Mouse (Mus musculus) yolk sac, embryonic 10.5 days (tissue): Measurements from ENCODE around the gene Fsd1l.

ENCODE experiments used
- DNase-seq: peaks from one replicate; pipeline ENCODE4 v3.0.0-alpha.2; 2017; ENCODE audit warnings: low spot score

The Fsd1l gene

GRCm38 (mm10) chr4:53738956-53739616 lies 107.8 kb downstream of the Fsd1l start:
- DNase-seq: no peak

- no peak for DNase-seq
Observed at GRCm38 (mm10) chr4:53749831-53750230, 118.6 kb downstream of the Fsd1l start.

GRCm38 (mm10) chr4:53750391-53751120 lies 119.3 kb downstream of the Fsd1l start:
- DNase-seq: no peak
